Mouse (Mus musculus): Measurements from ENCODE around the gene Ccl9. TPM values are rescaled to one million over a fixed set of nuclear protein-coding genes. Genes with fewer than 3 reads are reported as not detected.

Gene Ccl9
- polyA plus RNA-seq, 1 experiment from 2014 or later, result 14.2 TPM

GRCm38 (mm10) chr11:83598207-83598837 is 19.9 kb upstream of the Ccl9 start:
- Histone ChIP-seq H3K4me2 (no peak overlapping the region), H3K4me3 (replicated peaks) (no peak overlapping the region), H3K36me3 (no peaks in the 10 kb centered on the region), H3K27me3 (replicated peaks) (no peaks in the 10 kb centered on the region), H3K4me1 (no peaks in the 10 kb centered on the region), H3K9me3 (no peaks in the 10 kb centered on the region), H3K9ac (no peak overlapping the region), H3K27ac (no peak overlapping the region)
- ATAC-seq (ENCODE audit: insufficient read depth, low FRiP score, low read depth), result 0 out of 2 replicates have a peak, but pooled peaks have one; percentile 50
- 63% methylated on average over 3 of the region's 3 CpGs for WGBS

GRCm38 (mm10) chr11:83597796-83598195 is 19.4 kb upstream of the Ccl9 start:
- Histone ChIP-seq H3K27me3 (replicated peaks) (no peaks in the 10 kb centered on the region), H3K9me3 (no peaks in the 10 kb centered on the region), H3K9ac (no peak overlapping the region), H3K4me3 (replicated peaks) (no peak overlapping the region), H3K4me1 (no peaks in the 10 kb centered on the region), H3K27ac (no peak overlapping the region), H3K36me3 (no peaks in the 10 kb centered on the region), H3K4me2 (no peak overlapping the region)
- ATAC-seq (ENCODE audit: insufficient read depth, low FRiP score, low read depth), result no peak
- WGBS, result 86% methylated on average over 7 of the region's 7 CpGs

GRCm38 (mm10) chr11:83595669-83596455 is 17.4 kb upstream of the Ccl9 start:
- no peak overlapping the region for H3K9ac ChIP-seq

GRCm38 (mm10) chr11:83593453-83593852 is 15.0 kb upstream of the Ccl9 start:
- Histone ChIP-seq H3K9me3 (no peaks in the 10 kb centered on the region), H3K4me3 (replicated peaks) (no peak overlapping the region), H3K9ac (no peak overlapping the region), H3K4me2 (no peak overlapping the region), H3K36me3 (no peaks in the 10 kb centered on the region), H3K4me1 (no peaks in the 10 kb centered on the region), H3K27ac (no peak overlapping the region), H3K27me3 (replicated peaks) (no peaks in the 10 kb centered on the region)
- no peak for ATAC-seq (ENCODE audit: insufficient read depth, low FRiP score, low read depth)
- WGBS, result 93% methylated on average over 5 of the region's 5 CpGs

More at GRCm38 (mm10) chr11:83595669-83596455, 17.4 kb upstream of the Ccl9 start:
- Histone ChIP-seq H3K4me2 (no peak overlapping the region), H3K27me3 (replicated peaks) (no peaks in the 10 kb centered on the region), H3K4me1 (no peaks in the 10 kb centered on the region), H3K27ac (no peak overlapping the region), H3K4me3 (replicated peaks) (no peak overlapping the region), H3K36me3 (no peaks in the 10 kb centered on the region), H3K9me3 (no peaks in the 10 kb centered on the region)
- 71% methylated on average over 7 of the region's 7 CpGs for WGBS
- ATAC-seq (ENCODE audit: insufficient read depth, low FRiP score, low read depth), result no peak

- Histone ChIP-seq H3K27ac (no peak within 1 kb of the TSS), H3K4me1 (no peaks in the 10 kb centered on the region), H3K36me3 (no peaks in the 10 kb centered on the region), H3K4me2 (no peak within 1 kb of the TSS), H3K4me3 (replicated peaks) (no peak within 1 kb of the TSS), H3K9me3 (no peaks in the 10 kb centered on the region), H3K27me3 (replicated peaks) (no peaks in the 10 kb centered on the region), H3K9ac (no peak within 1 kb of the TSS)
- ATAC-seq (ENCODE audit: insufficient read depth, low FRiP score, low read depth), result no peak
- WGBS, result 46% methylated on average over 2 of the region's 2 CpGs
These were observed 14.4 kb upstream of the Ccl9 start, which contains the start of gene Ccl6 for GRCm38 (mm10) chr11:83592853-83593252. TSS of gene Ccl6 (minus strand) at chr11:83593087.

- H3K9me3 ChIP-seq, result no peaks in the 10 kb centered on the region
- H3K36me3 ChIP-seq, result no peaks in the 10 kb centered on the region
- no peaks in the 10 kb centered on the region for H3K4me1 ChIP-seq
- H3K27ac ChIP-seq, result no peak overlapping the region
- H3K9ac ChIP-seq, result no peak overlapping the region
- no peak for ATAC-seq (ENCODE audit: insufficient read depth, low FRiP score, low read depth)
- no peak overlapping the region for H3K4me2 ChIP-seq
- WGBS, result 66% methylated on average over 2 of the region's 2 CpGs
- no peaks in the 10 kb centered on the region for H3K27me3 ChIP-seq (replicated peaks)
- H3K4me3 ChIP-seq (replicated peaks), result no peak overlapping the region
These were observed 5.8 kb upstream of the Ccl9 start for GRCm38 (mm10) chr11:83584232-83584631.

- no peaks in the 10 kb centered on the region for H3K4me1 ChIP-seq
- no peaks in the 10 kb centered on the region for H3K27me3 ChIP-seq (replicated peaks)
- no peaks in the 10 kb centered on the region for H3K36me3 ChIP-seq
- no peak overlapping the region for H3K9ac ChIP-seq
- ATAC-seq (ENCODE audit: insufficient read depth, low FRiP score, low read depth), result no peak
- no peak overlapping the region for H3K4me2 ChIP-seq
- no peak overlapping the region for H3K4me3 ChIP-seq (replicated peaks)
- H3K27ac ChIP-seq, result no peak overlapping the region
- no peaks in the 10 kb centered on the region for H3K9me3 ChIP-seq
These were observed 5.0 kb upstream of the Ccl9 start for GRCm38 (mm10) chr11:83583450-83583754.

GRCm38 (mm10) chr11:83582626-83583449 is 4.4 kb upstream of the Ccl9 start:
- Histone ChIP-seq H3K4me2 (no peak overlapping the region), H3K9me3 (no peaks in the 10 kb centered on the region), H3K4me1 (no peaks in the 10 kb centered on the region), H3K36me3 (no peaks in the 10 kb centered on the region), H3K9ac (no peak overlapping the region), H3K27ac (no peak overlapping the region), H3K27me3 (replicated peaks) (no peaks in the 10 kb centered on the region), H3K4me3 (replicated peaks) (no peak overlapping the region)
- 54% methylated on average over 4 of the region's 4 CpGs for WGBS
- ATAC-seq (ENCODE audit: insufficient read depth, low FRiP score, low read depth), result no peak

GRCm38 (mm10) chr11:83581626-83582610 is 3.5 kb upstream of the Ccl9 start:
- Histone ChIP-seq H3K4me1 (no peaks in the 10 kb centered on the region), H3K27me3 (replicated peaks) (no peaks in the 10 kb centered on the region), H3K36me3 (no peaks in the 10 kb centered on the region), H3K27ac (no peak overlapping the region), H3K9ac (no peak overlapping the region), H3K4me3 (replicated peaks) (no peak overlapping the region), H3K9me3 (no peaks in the 10 kb centered on the region), H3K4me2 (no peak overlapping the region)
- 72% methylated on average over 4 of the region's 4 CpGs for WGBS
- ATAC-seq (ENCODE audit: insufficient read depth, low FRiP score, low read depth), result no peak

- no peaks in the 10 kb centered on the region for H3K4me1 ChIP-seq
- ATAC-seq (ENCODE audit: insufficient read depth, low FRiP score, low read depth), result no peak
- H3K27me3 ChIP-seq (replicated peaks), result no peaks in the 10 kb centered on the region
- H3K27ac ChIP-seq, result no peak overlapping the region
- H3K9ac ChIP-seq, result no peak overlapping the region
- no peak overlapping the region for H3K4me3 ChIP-seq (replicated peaks)
- 62% methylated on average over 1 of the region's 1 CpGs for WGBS
- no peaks in the 10 kb centered on the region for H3K36me3 ChIP-seq
- H3K4me2 ChIP-seq, result no peak overlapping the region
- no peaks in the 10 kb centered on the region for H3K9me3 ChIP-seq
These were observed 2.3 kb upstream of the Ccl9 start for GRCm38 (mm10) chr11:83580699-83581232.

GRCm38 (mm10) chr11:83578999-83579398 is 563 bp upstream of the Ccl9 start:
- no peak overlapping the region for H3K27ac ChIP-seq
- no peak for ATAC-seq (ENCODE audit: insufficient read depth, low FRiP score, low read depth)
- WGBS, result 65% methylated on average over 3 of the region's 3 CpGs

More at GRCm38 (mm10) chr11:83578999-83579398, 563 bp upstream of the Ccl9 start:
- no peak overlapping the region for H3K9ac ChIP-seq
- H3K4me3 ChIP-seq (replicated peaks), result no peak overlapping the region
- H3K4me2 ChIP-seq, result no peak overlapping the region
- H3K27me3 ChIP-seq (replicated peaks), result no peaks in the 10 kb centered on the region
- no peaks in the 10 kb centered on the region for H3K4me1 ChIP-seq
- no peaks in the 10 kb centered on the region for H3K9me3 ChIP-seq
- H3K36me3 ChIP-seq, result no peaks in the 10 kb centered on the region
